Comparison of ENCODE assay signal across 19 mouse cellular contexts in genomic region chr9:67331281-67331680, GRCm38 (mm10).
DNase-seq lines count a peak whose midpoint lies in the region; ATAC-seq lines count a peak whose summit lies in the region.
"Had no signal": no experiment of that assay in that cellular context is flagged by ENCODE, and none has a peak within 500 bp of the region (broad histone marks: within the 10 kb centered on the region; RNA-seq: fewer than 3 reads in every experiment).

No protein-coding gene starts in this region.

- DNase-seq in 3T3-L1 (ENCODE audit: low read depth, low spot score): peak; percentile 61
- peak; percentile 56 for DNase-seq in NIH3T3 (ENCODE audit: low read depth)
- no peak for DNase-seq in gastrocnemius, postnatal 25 days
- DNase-seq: adrenal gland, adult 2 months; adrenal gland, adult 8-10 months; adrenal gland, postnatal 10 days; adrenal gland, postnatal 14 days; adrenal gland, postnatal 25 days; adrenal gland, postnatal 36 days; B cell, adult 2 months; cerebellum, adult 11 months; cerebellum, adult 11-12 months; cerebellum, adult 18-20 months; cerebellum, adult 2 months; cerebellum, adult 8-10 months had no signal

- no peak for ATAC-seq in inflammation-experienced regulatory T-cells, adult 6 months
- ATAC-seq: activated CD4-positive, CD25-positive, alpha-beta regulatory T cell, adult 4 months; CD4-positive, CD25-positive, alpha-beta regulatory T cell, adult 4 months; Patski had no signal
